Mouse (Mus musculus): ENCODE measurements at regions not wholly inside any gene's neighbourhood (a gene's known extent, or its start where the extent isn't known, plus 50 kb on each side); places are given as distances from the start of the nearest gene placed in this dataset.

DNA sequence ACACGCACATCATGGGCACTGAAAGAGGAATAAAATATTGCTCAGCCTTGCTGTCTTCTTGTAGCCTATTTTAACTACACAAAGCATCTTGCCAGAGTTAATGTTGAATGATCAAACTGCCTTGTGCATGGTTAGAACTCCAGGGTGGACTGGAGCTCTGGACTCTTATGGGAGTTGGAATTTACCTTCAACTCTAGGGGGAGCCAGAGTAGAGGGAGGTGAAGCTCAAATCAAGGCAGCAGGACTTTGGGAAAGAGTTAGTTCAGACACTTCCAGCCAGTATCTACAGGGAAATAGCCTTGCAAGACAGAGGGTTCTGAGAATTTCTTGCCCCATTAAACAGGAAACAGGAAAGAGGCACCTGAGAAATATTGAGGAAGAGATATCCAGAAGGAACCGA is 505.3 kb downstream of the Fat4 start:
- 82% methylated on average over 2 of the region's 2 CpGs for WGBS
- Histone ChIP-seq H3K27ac (replicated peaks) (no peak overlapping the region), H3K36me3 (no peaks in the 10 kb centered on the region), H3K4me1 (no peaks in the 10 kb centered on the region), H3K9me3 (no peaks in the 10 kb centered on the region), H3K4me2 (replicated peaks) (no peak overlapping the region), H3K4me3 (no peak overlapping the region), H3K9ac (replicated peaks) (no peak overlapping the region), H3K27me3 (no peaks in the 10 kb centered on the region)
- no peak for ATAC-seq (replicated peaks)

DNA sequence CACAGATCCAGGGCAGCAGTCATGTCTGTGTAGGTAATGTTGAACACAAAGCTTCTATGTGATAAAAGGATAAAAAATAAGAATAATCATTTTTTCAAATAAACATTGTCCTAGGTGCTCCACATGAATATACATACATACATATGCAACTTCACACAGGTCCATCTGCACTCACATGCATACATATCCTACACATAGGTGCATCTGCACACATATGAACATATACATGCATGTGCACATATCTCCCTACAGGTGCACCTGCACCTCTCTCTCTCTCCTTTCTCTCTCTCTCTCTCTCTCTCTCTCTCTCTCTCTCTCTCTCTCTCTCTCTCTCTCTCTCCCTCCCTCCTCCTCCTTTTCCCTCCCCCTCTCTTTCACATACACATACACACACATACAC is 509.9 kb downstream of the Fat4 start:
- ATAC-seq (replicated peaks), result no peak
- H3K9ac ChIP-seq (replicated peaks), result no peak overlapping the region

DNA sequence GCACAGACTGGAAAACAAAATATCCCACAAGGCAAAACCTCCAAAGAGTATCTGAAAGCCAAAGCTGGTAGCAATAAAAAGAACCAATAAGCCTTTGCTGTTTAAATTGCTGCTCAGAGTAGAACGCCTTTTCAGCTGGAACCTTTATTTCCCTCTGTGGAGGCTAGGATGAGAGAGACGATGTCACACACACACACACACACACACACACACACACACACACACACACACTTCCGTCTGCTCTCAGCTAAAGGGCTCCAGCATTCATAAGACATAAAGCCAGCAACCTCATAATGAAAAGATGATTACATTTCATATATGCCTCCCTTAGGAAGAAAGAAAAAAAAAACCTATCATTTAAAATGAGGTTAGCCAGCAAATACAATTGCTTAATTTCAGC is 510.5 kb downstream of the Fat4 start:
- Histone ChIP-seq H3K9me3 (no peaks in the 10 kb centered on the region), H3K9ac (replicated peaks) (no peak overlapping the region), H3K4me2 (replicated peaks) (no peak overlapping the region), H3K4me1 (no peaks in the 10 kb centered on the region), H3K36me3 (no peaks in the 10 kb centered on the region), H3K27me3 (no peaks in the 10 kb centered on the region), H3K4me3 (no peak overlapping the region), H3K27ac (replicated peaks) (peak overlapping the region; percentile 21)
- 43% methylated on average over 3 of the region's 3 CpGs for WGBS
- no peak for ATAC-seq (replicated peaks)

More for the DNA sequence above, 509.9 kb downstream of the Fat4 start:
- H3K4me2 ChIP-seq (replicated peaks), result no peak overlapping the region
- no peaks in the 10 kb centered on the region for H3K36me3 ChIP-seq
- no peaks in the 10 kb centered on the region for H3K4me1 ChIP-seq
- H3K9me3 ChIP-seq, result no peaks in the 10 kb centered on the region
- H3K27ac ChIP-seq (replicated peaks), result no peak overlapping the region
- no peak overlapping the region for H3K4me3 ChIP-seq
- H3K27me3 ChIP-seq, result no peaks in the 10 kb centered on the region

DNA sequence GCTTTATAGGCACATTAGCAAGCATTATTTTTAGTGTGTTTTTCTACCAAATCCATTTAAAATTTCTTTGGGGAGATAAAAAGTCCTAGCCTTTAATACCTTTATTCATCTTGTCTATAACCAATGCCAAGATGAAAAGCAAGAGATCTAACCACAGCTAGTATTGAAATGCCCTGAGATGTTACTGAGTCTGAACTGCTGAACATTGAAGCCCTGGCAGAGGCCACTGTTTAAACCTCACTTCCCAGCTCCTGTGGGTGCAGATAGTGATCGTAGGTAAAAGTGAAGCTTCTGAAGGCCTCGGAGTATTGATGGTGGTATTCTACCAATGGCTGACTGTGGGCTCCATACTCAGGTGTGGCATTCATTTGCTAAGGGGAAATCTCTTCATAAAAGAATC is 510.9 kb downstream of the Fat4 start:
- H3K4me1 ChIP-seq, result no peaks in the 10 kb centered on the region
- H3K4me3 ChIP-seq, result no peak overlapping the region
- no peaks in the 10 kb centered on the region for H3K27me3 ChIP-seq
- no peak overlapping the region for H3K4me2 ChIP-seq (replicated peaks)
- H3K27ac ChIP-seq (replicated peaks), result peak overlapping the region; percentile 21; the same call in 1 of the 2 replicates
- H3K36me3 ChIP-seq, result no peaks in the 10 kb centered on the region
- WGBS, result 89% methylated on average over 2 of the region's 2 CpGs
- no peak overlapping the region for H3K9ac ChIP-seq (replicated peaks)
- no peak for ATAC-seq (replicated peaks)
- no peaks in the 10 kb centered on the region for H3K9me3 ChIP-seq

DNA sequence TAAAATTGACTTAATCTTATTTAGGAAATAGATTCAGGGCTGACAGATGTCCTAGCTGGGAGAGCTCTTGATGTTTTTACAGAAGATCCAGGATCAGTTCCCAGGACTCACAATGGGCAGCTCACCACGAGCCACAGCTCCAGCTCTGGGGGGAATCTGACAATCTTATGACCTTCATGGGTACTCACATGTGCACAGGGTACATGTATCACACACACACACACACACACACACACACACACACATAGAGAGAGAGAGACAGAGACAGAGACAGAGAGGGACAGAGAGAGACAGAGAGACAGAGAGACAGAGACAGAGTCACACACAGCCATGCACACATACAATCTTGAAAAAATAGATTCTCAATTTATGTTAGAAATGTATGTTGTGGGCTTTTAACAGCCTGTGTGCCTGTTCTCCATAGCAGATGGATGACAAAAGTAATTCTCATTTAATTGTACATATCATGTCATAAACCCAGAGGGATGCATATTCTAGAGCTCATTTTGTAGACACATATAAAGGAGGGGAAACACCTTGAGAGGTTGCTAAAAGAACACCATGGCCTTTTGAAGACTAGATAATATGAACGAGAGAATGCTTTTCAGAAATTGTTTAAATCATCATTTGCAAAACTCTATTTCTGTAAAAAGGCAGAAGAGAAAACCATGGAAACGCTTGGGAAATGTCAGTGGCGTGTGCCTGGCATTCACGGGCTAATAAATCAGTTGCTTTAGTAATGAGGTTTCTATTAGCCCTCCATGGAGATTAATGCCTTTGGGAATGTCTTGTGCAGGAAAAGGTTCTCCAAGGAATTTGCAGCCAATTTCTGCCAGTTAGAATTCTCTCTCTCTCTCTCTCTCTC is 538.3 kb downstream of the Fat4 start:
- Histone ChIP-seq H3K9me3 (no peaks in the 10 kb centered on the region), H3K27ac (replicated peaks) (no peak overlapping the region), H3K36me3 (no peaks in the 10 kb centered on the region), H3K4me3 (no peak overlapping the region), H3K4me2 (replicated peaks) (no peak overlapping the region), H3K27me3 (no peaks in the 10 kb centered on the region), H3K4me1 (0 out of 2 replicates have a peak, but pooled peaks cover 4% of the 10 kb centered on the region), H3K9ac (replicated peaks) (no peak overlapping the region)
- ATAC-seq (replicated peaks), result 0 out of 2 replicates have a peak, but pooled peaks have one; percentile 19
- WGBS, result 55% methylated on average over 5 of the region's 5 CpGs

DNA sequence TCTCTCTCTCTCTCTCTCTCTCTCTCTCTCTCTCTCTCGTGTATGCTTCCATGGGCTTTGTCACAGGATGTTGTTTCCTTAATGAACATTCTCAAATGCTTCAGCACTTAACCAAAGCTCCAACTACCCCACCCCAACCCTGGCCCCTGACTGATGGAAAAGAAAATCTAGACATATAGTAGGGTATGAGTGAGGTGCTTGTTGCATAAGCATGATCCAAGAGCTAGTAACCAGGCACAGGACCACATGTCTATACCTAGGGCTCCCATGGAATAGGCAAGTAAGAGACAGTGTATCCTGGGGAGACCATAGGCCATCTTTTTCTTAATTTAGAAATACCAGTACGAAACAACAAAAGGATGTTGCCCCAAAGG is 538.9 kb downstream of the Fat4 start:
- Histone ChIP-seq H3K9ac (replicated peaks) (no peak overlapping the region), H3K4me1 (0 out of 2 replicates have a peak, but pooled peaks cover 4% of the 10 kb centered on the region), H3K4me2 (replicated peaks) (no peak overlapping the region), H3K9me3 (no peaks in the 10 kb centered on the region), H3K27ac (replicated peaks) (no peak overlapping the region), H3K4me3 (no peak overlapping the region), H3K36me3 (no peaks in the 10 kb centered on the region), H3K27me3 (no peaks in the 10 kb centered on the region)
- ATAC-seq (replicated peaks), result no peak
- WGBS, result 61% methylated on average over 2 of the region's 2 CpGs

DNA sequence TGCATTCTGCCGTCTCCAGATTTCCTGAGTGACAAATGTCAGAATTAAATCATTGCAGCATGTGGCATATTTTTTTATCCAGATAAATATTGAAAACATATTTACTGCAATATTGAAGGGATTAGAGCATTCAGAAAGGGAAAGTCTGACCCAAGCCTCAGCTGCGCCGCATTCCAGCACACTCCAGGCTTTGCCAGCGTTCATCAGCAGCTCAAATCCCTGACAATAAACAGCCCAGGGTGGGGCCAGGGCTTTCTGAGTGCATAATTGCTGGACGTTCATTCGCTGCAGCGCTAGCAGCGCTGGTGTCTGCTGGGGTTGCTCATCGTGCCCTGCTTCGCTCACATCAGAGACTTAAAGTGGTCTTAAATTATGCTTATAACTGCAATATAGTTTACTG is 556.6 kb downstream of the Fat4 start:
- ATAC-seq (replicated peaks), result 0 out of 2 replicates have a peak, but pooled peaks have one; percentile 53
- Histone ChIP-seq H3K27me3 (no peaks in the 10 kb centered on the region), H3K27ac (replicated peaks) (no peak overlapping the region), H3K4me1 (peaks cover 6% of the 10 kb centered on the region), H3K36me3 (no peaks in the 10 kb centered on the region), H3K4me2 (replicated peaks) (no peak overlapping the region), H3K9ac (replicated peaks) (no peak overlapping the region), H3K9me3 (no peaks in the 10 kb centered on the region), H3K4me3 (no peak overlapping the region)
- 27% methylated on average over 10 of the region's 10 CpGs for WGBS

DNA sequence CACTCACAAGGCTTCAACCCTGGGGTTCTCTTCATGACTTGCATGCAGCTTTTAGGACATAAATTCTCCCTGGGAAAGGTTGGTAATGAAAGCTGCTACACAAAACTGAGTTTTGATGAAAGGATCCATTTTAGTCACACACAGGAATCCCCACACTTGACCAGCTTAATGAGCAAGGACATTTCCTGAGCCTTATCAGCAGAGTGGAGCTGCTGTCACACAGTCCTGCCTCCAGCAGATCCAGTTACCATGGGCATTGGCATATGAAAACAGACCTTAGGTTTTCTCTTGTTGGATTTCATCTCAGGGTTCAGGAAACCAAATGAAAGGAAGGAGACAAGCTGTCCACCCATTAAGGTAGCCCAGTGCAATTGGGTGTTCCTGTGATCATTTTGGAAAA is 568.9 kb downstream of the Fat4 start:
- H3K36me3 ChIP-seq, result no peaks in the 10 kb centered on the region
- no peaks in the 10 kb centered on the region for H3K9me3 ChIP-seq
- peaks cover 12% of the 10 kb centered on the region for H3K4me1 ChIP-seq
- H3K27me3 ChIP-seq, result no peaks in the 10 kb centered on the region
- ATAC-seq (replicated peaks), result no peak
- H3K4me2 ChIP-seq (replicated peaks), result no peak overlapping the region
- no peak overlapping the region for H3K27ac ChIP-seq (replicated peaks)
- H3K9ac ChIP-seq (replicated peaks), result no peak overlapping the region
- H3K4me3 ChIP-seq, result no peak overlapping the region

DNA sequence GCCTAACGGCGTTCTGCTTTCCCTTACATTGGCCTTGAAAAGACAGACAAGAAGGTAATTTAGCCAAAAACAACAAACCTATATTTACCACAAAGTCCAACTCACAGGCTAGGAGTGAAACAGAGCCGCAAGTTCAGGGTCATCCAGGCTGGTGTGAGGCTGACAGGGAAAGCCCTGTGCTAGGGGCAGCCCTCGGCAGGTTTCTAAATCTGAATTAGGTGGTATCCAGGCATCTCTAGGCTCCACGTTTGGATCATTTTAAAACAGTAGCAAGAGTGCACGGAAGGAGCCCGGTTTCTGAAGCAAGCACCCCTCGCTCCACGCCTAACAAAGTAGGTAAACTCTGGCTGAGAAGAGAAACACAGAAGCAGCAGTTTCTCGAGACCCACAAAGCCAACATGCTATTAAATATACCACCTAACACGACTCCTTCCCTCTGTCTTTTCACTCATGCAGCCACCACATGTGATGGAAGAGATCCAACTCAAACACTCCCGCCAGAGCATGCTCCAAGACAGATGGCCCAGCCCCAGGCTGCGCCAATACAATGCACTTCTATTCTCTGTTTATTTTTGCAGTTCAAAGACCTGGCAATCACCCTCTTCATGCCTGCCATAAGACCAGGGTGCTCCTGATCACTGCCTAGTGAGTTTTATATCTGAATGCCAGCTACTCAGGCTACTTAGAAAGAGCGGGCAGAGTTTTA is 573.6 kb downstream of the Fat4 start:
- WGBS, result 39% methylated on average over 14 of the region's 14 CpGs
- no peaks in the 10 kb centered on the region for H3K27me3 ChIP-seq
- H3K9ac ChIP-seq (replicated peaks), result no peak overlapping the region
- H3K4me1 ChIP-seq, result peaks cover 17% of the 10 kb centered on the region
- no peaks in the 10 kb centered on the region for H3K36me3 ChIP-seq
- peak overlapping the region; percentile 70 for H3K27ac ChIP-seq (replicated peaks)
- H3K4me3 ChIP-seq, result no peak overlapping the region
- peak; percentile 94 for ATAC-seq (replicated peaks)
- H3K9me3 ChIP-seq, result no peaks in the 10 kb centered on the region
- H3K4me2 ChIP-seq (replicated peaks), result peak overlapping the region; percentile 23

DNA sequence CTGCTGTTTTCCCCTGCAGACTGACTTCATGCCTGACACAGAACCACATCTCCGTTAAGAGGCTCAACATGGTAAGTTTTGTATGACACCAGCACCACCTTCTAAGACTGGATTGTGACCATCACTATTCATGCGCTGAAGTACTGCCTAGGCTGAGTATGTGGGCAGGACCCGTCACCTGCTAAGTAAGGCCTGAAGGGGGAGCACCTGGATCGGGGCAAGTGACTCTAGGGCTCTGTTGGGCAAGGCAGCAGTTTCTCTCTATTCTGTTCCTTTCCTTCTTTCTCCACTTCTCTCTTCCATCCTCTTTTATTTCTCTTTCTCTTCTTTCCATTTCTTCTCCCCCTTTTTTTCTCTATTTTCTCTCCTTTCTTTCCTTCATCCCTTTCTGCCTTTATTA is 574.8 kb downstream of the Fat4 start:
- H3K9ac ChIP-seq (replicated peaks), result no peak overlapping the region
- peaks cover 17% of the 10 kb centered on the region for H3K4me1 ChIP-seq
- no peaks in the 10 kb centered on the region for H3K36me3 ChIP-seq
- no peak overlapping the region for H3K4me2 ChIP-seq (replicated peaks)
- 86% methylated on average over 4 of the region's 4 CpGs for WGBS
- H3K4me3 ChIP-seq, result no peak overlapping the region
- no peaks in the 10 kb centered on the region for H3K9me3 ChIP-seq
- ATAC-seq (replicated peaks), result no peak
- no peak overlapping the region for H3K27ac ChIP-seq (replicated peaks)
- H3K27me3 ChIP-seq, result no peaks in the 10 kb centered on the region

DNA sequence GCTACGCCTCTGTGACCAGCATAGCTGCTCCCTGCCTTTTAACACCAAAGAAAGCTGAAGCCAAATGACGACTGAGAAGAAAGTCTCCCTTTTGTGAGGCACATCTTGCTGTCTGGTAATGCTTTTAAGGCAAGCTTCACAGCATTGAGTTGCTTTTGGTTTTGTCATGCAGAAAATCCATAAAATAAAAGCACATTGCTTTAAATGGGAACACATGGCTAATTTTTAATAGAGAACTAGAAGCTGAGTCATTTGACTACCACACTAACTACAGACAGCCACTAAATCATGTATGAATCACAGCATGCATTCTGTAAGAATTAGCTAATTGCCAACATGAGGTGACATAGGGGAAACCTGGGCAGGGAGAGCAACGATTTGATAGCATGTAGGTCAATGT is 579.1 kb downstream of the Fat4 start:
- H3K4me2 ChIP-seq (replicated peaks), result no peak overlapping the region
- H3K4me3 ChIP-seq, result no peak overlapping the region
- H3K9ac ChIP-seq (replicated peaks), result no peak overlapping the region
- H3K36me3 ChIP-seq, result no peaks in the 10 kb centered on the region
- H3K27ac ChIP-seq (replicated peaks), result no peak overlapping the region
- no peaks in the 10 kb centered on the region for H3K9me3 ChIP-seq
- ATAC-seq (replicated peaks), result no peak
- WGBS, result 72% methylated on average over 3 of the region's 3 CpGs
- no peaks in the 10 kb centered on the region for H3K27me3 ChIP-seq
- H3K4me1 ChIP-seq, result peaks cover 4% of the 10 kb centered on the region

DNA sequence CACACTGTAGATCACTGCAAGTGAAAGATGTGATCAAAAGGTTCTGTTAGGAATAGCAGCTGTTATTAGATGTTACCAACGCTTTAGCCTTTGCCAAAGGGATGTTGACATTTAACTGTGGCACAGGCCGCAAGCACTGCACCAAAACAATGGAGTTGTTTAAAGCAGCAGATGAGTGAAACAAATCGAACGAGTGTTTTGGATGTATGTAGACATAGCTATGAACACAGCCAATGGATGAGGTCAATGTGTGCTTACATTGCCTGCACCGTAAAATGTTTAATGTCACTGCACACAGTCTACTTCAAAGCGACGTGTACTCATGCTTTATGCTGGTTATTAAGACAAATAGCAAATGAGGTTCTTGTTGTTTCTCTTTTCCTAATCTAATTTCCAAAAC is 602.7 kb downstream of the Fat4 start:
- Histone ChIP-seq H3K36me3 (no peaks in the 10 kb centered on the region), H3K4me3 (no peak overlapping the region), H3K27me3 (no peaks in the 10 kb centered on the region), H3K9me3 (no peaks in the 10 kb centered on the region), H3K9ac (replicated peaks) (no peak overlapping the region), H3K4me2 (replicated peaks) (no peak overlapping the region), H3K27ac (replicated peaks) (no peak overlapping the region), H3K4me1 (no peaks in the 10 kb centered on the region)
- no peak for ATAC-seq (replicated peaks)
- WGBS, result 80% methylated on average over 7 of the region's 7 CpGs

Data from forebrain, embryonic 15.5 days (tissue).